Mouse (Mus musculus): ENCODE measurements around the gene Grm3. TPM values are rescaled to one million over a fixed set of nuclear protein-coding genes. Genes with fewer than 3 reads are reported as not detected.

Grm3 gene
- polyA plus RNA-seq (2017; shearing (Covaris generic)) = not detected

DNA sequence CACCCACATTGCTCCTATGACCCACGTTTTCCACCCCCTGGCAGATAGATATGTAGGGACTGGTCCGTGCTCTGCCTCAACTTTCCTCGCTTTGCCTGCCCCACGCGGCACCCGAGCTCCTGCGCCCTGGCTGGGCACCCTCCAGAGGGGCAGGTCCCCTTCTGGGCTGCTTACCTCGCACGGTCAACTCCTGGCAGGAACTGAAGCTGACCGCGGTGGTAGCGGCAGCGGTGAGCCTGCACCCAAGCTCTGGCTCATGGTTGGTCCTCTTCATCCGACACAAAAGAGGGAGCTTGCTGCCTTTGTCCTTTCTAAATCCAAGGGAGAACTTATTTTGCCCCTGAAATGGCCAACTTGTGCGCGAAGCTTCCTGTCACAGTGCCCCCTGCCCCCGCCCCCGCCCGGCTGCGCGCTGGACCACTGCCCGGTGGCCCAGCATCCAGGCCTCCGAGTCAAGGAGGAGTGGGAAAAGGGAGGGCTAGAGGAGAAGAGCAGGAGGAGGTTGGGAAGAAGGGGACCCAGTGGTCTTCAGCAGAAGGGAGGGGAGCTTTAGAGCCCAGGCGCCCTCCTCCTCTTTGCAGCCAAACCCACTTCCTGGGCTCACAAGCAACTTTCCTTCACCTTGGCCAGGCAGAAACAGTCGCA lies at the start of gene Grm3:
Gene Grm3, minus strand, starts transcription at position 215 of the 645 bp plus-strand sequence.

